Mouse (Mus musculus) embryonic facial prominence, embryonic 11.5 days (tissue): Measurements from ENCODE around the gene 3110082I17Rik. TPM values are rescaled to one million over a fixed set of nuclear protein-coding genes. Genes with fewer than 3 reads are reported as not detected.

Experiments used
- ATAC-seq: fragments of 200-750 bp; cut with Nextera tagmentation; replicated peaks from 2 replicates; pipeline ENCODE4 v1.8.0; 2017; ENCODE audit warnings: low read depth; ENCODE audit not compliant: insufficient number of reproducible peaks, low FRiP score, low TSS enrichment
- DNase-seq: peaks from one replicate; pipeline ENCODE4 v3.0.0-alpha.2; 2015; ENCODE audit warnings: low spot score
- H3K27ac ChIP-seq: fragments of 300-500 bp; sonication (generic); replicated peaks from 2 replicates; pipeline ENCODE4 v1.5.1; 2014; ENCODE audit warnings: mild to moderate bottlenecking, low read depth, low read length, control low read depth
- H3K27me3 ChIP-seq: fragments of 300-500 bp; sonication (generic); 2 replicates; pipeline ENCODE4 v1.6.1; 2014; ENCODE audit warnings: mild to moderate bottlenecking, low read length, moderate library complexity, mixed read lengths; ENCODE audit not compliant: control insufficient read depth, insufficient read depth
- H3K36me3 ChIP-seq: fragments of 300-500 bp; sonication (generic); replicated peaks from 2 replicates; pipeline ENCODE4 v1.6.1; 2014; ENCODE audit warnings: low read depth, mild to moderate bottlenecking, low read length, moderate library complexity, mixed read lengths; ENCODE audit not compliant: control insufficient read depth, insufficient read depth
- H3K4me1 ChIP-seq: fragments of 300-500 bp; sonication (generic); 2 replicates; pipeline ENCODE4 v1.6.1; 2014; ENCODE audit warnings: low read length, mixed read lengths; ENCODE audit not compliant: control insufficient read depth, insufficient read depth
- H3K4me2 ChIP-seq: fragments of 300-500 bp; sonication (generic); 2 replicates; pipeline ENCODE4 v1.6.1; 2014; ENCODE audit warnings: low read depth, mild to moderate bottlenecking, control low read depth, low read length, moderate library complexity
- H3K4me3 ChIP-seq: fragments of 300-500 bp; sonication (generic); 2 replicates; pipeline ENCODE4 v1.5.1; 2014; ENCODE audit warnings: low read depth, low read length, control low read depth
- H3K9ac ChIP-seq: fragments of 300-500 bp; sonication (generic); replicated peaks from 2 replicates; pipeline ENCODE4 v1.6.1; 2014; ENCODE audit warnings: mild to moderate bottlenecking, control low read depth, low read length
- H3K9me3 ChIP-seq: fragments of 300-500 bp; sonication (generic); replicated peaks from 2 replicates; pipeline ENCODE4 v1.6.1; 2016; ENCODE audit warnings: mild to moderate bottlenecking, low read length, inconsistent platforms, mixed read lengths; ENCODE audit not compliant: control insufficient read depth
- WGBS: fragments of 180-500 bp; shearing (Covaris S2); extraction: QIAGEN DNeasy Blood & Tissue Kit; methylation state at CpG from one replicate; pipeline ENCODE4 v1.1.7; 2014; 5-methylcytosine and 5-hydroxymethylcytosine counted together
- polyA plus RNA-seq: library from polyadenylated mRNA; unstranded; fragments of >200 nt; fragmentation: Nextera tagmentation; extraction: Ambion mirVana; gene quantifications from 2 replicates; pipeline ENCODE4 v1.2.1, GENCODE M21; 2014

Gene 3110082I17Rik
- polyA plus RNA-seq, 1 experiment from 2014 or later, result 27.1 TPM

GRCm38 (mm10) chr5:139333301-139334013 lies 126.9 kb downstream of the 3110082I17Rik start:
- no peak overlapping the region for H3K9ac ChIP-seq

GRCm38 (mm10) chr5:139332590-139333272 lies 127.6 kb downstream of the 3110082I17Rik start:
- H3K4me1 ChIP-seq, result no peaks in the 10 kb centered on the region
- no peak overlapping the region for H3K27ac ChIP-seq
- H3K27me3 ChIP-seq, result no peaks in the 10 kb centered on the region
- H3K36me3 ChIP-seq, result peaks cover 2% of the 10 kb centered on the region; the same call in 1 of the 2 replicates
- no peaks in the 10 kb centered on the region for H3K9me3 ChIP-seq
- no peak overlapping the region for H3K4me2 ChIP-seq
- no peak overlapping the region for H3K9ac ChIP-seq
- ATAC-seq (no peak), DNase-seq (no peak)
- H3K4me3 ChIP-seq, result no peak overlapping the region
- 88% methylated on average over 8 of the region's 8 CpGs for WGBS

More at GRCm38 (mm10) chr5:139333301-139334013, 126.9 kb downstream of the 3110082I17Rik start:
- no peak for ATAC-seq
- Histone ChIP-seq H3K9me3 (no peaks in the 10 kb centered on the region), H3K4me1 (no peaks in the 10 kb centered on the region), H3K27me3 (no peaks in the 10 kb centered on the region), H3K4me3 (no peak overlapping the region), H3K4me2 (no peak overlapping the region), H3K27ac (no peak overlapping the region), H3K36me3 (peaks cover 3% of the 10 kb centered on the region)
- WGBS, result 81% methylated on average over 16 of the region's 16 CpGs
- no peak for DNase-seq

GRCm38 (mm10) chr5:139331742-139332141 lies 128.6 kb downstream of the 3110082I17Rik start:
- Histone ChIP-seq H3K9ac (no peak overlapping the region), H3K9me3 (no peaks in the 10 kb centered on the region), H3K36me3 (no peaks in the 10 kb centered on the region), H3K4me1 (no peaks in the 10 kb centered on the region), H3K4me2 (no peak overlapping the region), H3K27me3 (no peaks in the 10 kb centered on the region), H3K4me3 (no peak overlapping the region), H3K27ac (no peak overlapping the region)
- DNase-seq (peak; percentile 87), ATAC-seq (no peak)
- 15% methylated on average over 8 of the region's 8 CpGs for WGBS

GRCm38 (mm10) chr5:139330766-139331165 lies 129.6 kb downstream of the 3110082I17Rik start:
- H3K9ac ChIP-seq, result no peak overlapping the region
- H3K27me3 ChIP-seq, result peaks cover 4% of the 10 kb centered on the region
- no peak overlapping the region for H3K4me2 ChIP-seq
- DNase-seq (no peak), ATAC-seq (no peak)
- 72% methylated on average over 7 of the region's 7 CpGs for WGBS
- no peak overlapping the region for H3K4me3 ChIP-seq
- H3K4me1 ChIP-seq, result no peaks in the 10 kb centered on the region
- no peaks in the 10 kb centered on the region for H3K36me3 ChIP-seq
- no peak overlapping the region for H3K27ac ChIP-seq
- H3K9me3 ChIP-seq, result no peaks in the 10 kb centered on the region

- Histone ChIP-seq H3K9me3 (no peaks in the 10 kb centered on the region), H3K4me3 (no peak overlapping the region), H3K4me2 (no peak overlapping the region), H3K9ac (no peak overlapping the region), H3K36me3 (no peaks in the 10 kb centered on the region), H3K27me3 (peaks cover 27% of the 10 kb centered on the region), H3K27ac (no peak overlapping the region), H3K4me1 (no peaks in the 10 kb centered on the region)
- 76% methylated on average over 7 of the region's 7 CpGs for WGBS
- DNase-seq (no peak), ATAC-seq (no peak)
These were observed 132.7 kb downstream of the 3110082I17Rik start for GRCm38 (mm10) chr5:139327634-139328020.

GRCm38 (mm10) chr5:139326986-139327633 lies 133.2 kb downstream of the 3110082I17Rik start:
- peaks cover 27% of the 10 kb centered on the region for H3K27me3 ChIP-seq
- WGBS, result 73% methylated on average over 7 of the region's 7 CpGs

GRCm38 (mm10) chr5:139326111-139326696 lies 134.1 kb downstream of the 3110082I17Rik start:
- no peak overlapping the region for H3K9ac ChIP-seq
- H3K4me1 ChIP-seq, result no peaks in the 10 kb centered on the region
- H3K27me3 ChIP-seq, result peaks cover 27% of the 10 kb centered on the region
- 70% methylated on average over 13 of the region's 13 CpGs for WGBS
- DNase-seq (no peak), ATAC-seq (no peak)
- no peak overlapping the region for H3K27ac ChIP-seq
- H3K9me3 ChIP-seq, result no peaks in the 10 kb centered on the region
- H3K36me3 ChIP-seq, result no peaks in the 10 kb centered on the region
- no peak overlapping the region for H3K4me3 ChIP-seq
- H3K4me2 ChIP-seq, result no peak overlapping the region

More at GRCm38 (mm10) chr5:139326986-139327633, 133.2 kb downstream of the 3110082I17Rik start:
- no peak overlapping the region for H3K9ac ChIP-seq
- no peak overlapping the region for H3K4me2 ChIP-seq
- no peaks in the 10 kb centered on the region for H3K9me3 ChIP-seq
- no peak overlapping the region for H3K4me3 ChIP-seq
- ATAC-seq (no peak), DNase-seq (no peak)
- H3K27ac ChIP-seq, result no peak overlapping the region
- H3K4me1 ChIP-seq, result no peaks in the 10 kb centered on the region
- H3K36me3 ChIP-seq, result no peaks in the 10 kb centered on the region
